Mouse (Mus musculus): ENCODE results near the gene Crtc1.

The Crtc1 gene

GRCm38 (mm10) chr8:70421349-70422104 lies 17.9 kb downstream of the Crtc1 start:
- no peak for DNase-seq (ENCODE audit: low spot score)

- no peak for DNase-seq (ENCODE audit: low spot score)
Observed at GRCm38 (mm10) chr8:70419879-70420643, 19.3 kb downstream of the Crtc1 start.

- DNase-seq (ENCODE audit: low spot score) = peak; percentile 63
Observed at GRCm38 (mm10) chr8:70418954-70419353, 20.4 kb downstream of the Crtc1 start.

GRCm38 (mm10) chr8:70417914-70418313 lies 21.5 kb downstream of the Crtc1 start:
- peak; percentile 46 for DNase-seq (ENCODE audit: low spot score)

GRCm38 (mm10) chr8:70416941-70417340 lies 22.4 kb downstream of the Crtc1 start:
- DNase-seq (ENCODE audit: low spot score) = no peak

GRCm38 (mm10) chr8:70415540-70416451 lies 23.6 kb downstream of the Crtc1 start:
- DNase-seq (ENCODE audit: low spot score) = peak; percentile 65

GRCm38 (mm10) chr8:70414310-70414946 lies 25.0 kb downstream of the Crtc1 start:
- DNase-seq (ENCODE audit: low spot score) = no peak

GRCm38 (mm10) chr8:70410281-70410680 lies 29.1 kb downstream of the Crtc1 start:
- DNase-seq (ENCODE audit: low spot score) = no peak

- peak; percentile 60 for DNase-seq (ENCODE audit: low spot score)
Observed at GRCm38 (mm10) chr8:70409455-70409871, 29.9 kb downstream of the Crtc1 start.

GRCm38 (mm10) chr8:70409019-70409418 lies 30.4 kb downstream of the Crtc1 start:
- no peak for DNase-seq (ENCODE audit: low spot score)

GRCm38 (mm10) chr8:70408301-70408700 lies 31.1 kb downstream of the Crtc1 start:
- DNase-seq (ENCODE audit: low spot score) = no peak

GRCm38 (mm10) chr8:70406427-70407069 lies 32.8 kb downstream of the Crtc1 start:
- no peak for DNase-seq (ENCODE audit: low spot score)

- no peak for DNase-seq (ENCODE audit: low spot score)
Observed at GRCm38 (mm10) chr8:70405189-70405588, 34.2 kb downstream of the Crtc1 start.

GRCm38 (mm10) chr8:70404212-70404611 lies 35.2 kb downstream of the Crtc1 start:
- DNase-seq (ENCODE audit: low spot score) = no peak

GRCm38 (mm10) chr8:70397611-70398563 lies 41.5 kb downstream of the Crtc1 start:
- no peak for DNase-seq (ENCODE audit: low spot score)

GRCm38 (mm10) chr8:70396184-70396583 lies 43.2 kb downstream of the Crtc1 start:
- DNase-seq (ENCODE audit: low spot score) = no peak

- no peak for DNase-seq (ENCODE audit: low spot score)
Observed at GRCm38 (mm10) chr8:70395649-70396048, 43.7 kb downstream of the Crtc1 start.

GRCm38 (mm10) chr8:70394269-70394998 lies 44.9 kb downstream of the Crtc1 start:
- DNase-seq (ENCODE audit: low spot score) = no peak

- DNase-seq (ENCODE audit: low spot score) = no peak
Observed at GRCm38 (mm10) chr8:70393087-70393486, 46.3 kb downstream of the Crtc1 start.
